ENCODE assay signal across 9 mouse cellular contexts in the genomic region with DNA sequence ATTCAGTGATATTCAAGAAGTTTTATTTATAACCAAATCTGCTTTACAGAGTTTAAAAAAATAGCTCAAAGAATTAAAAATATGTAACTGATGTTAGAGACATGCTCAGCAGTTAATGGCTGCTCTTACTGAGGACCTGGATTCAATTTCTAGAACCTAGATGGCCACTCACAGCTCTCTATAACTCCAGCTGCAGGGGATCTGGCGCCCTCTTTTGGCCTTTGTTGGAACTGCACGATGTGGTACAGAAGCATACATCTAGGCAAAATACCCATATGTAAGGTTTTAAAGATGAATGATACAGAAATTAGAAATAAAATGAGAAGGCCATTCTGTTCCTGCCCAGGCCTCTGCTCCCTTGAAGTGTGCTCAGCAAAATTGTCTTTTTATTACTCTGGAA.
DNase-seq lines count a peak whose midpoint lies in the region; ATAC-seq lines count a peak whose summit lies in the region.
"Had no signal": no experiment of that assay in that cellular context is flagged by ENCODE, and none has a peak within 500 bp of the region (broad histone marks: within the 10 kb centered on the region; RNA-seq: fewer than 3 reads in every experiment).

No protein-coding gene starts in this region.

- no peak overlapping the region for H3K27ac ChIP-seq in hindbrain, embryonic 10.5 days
- H3K27ac ChIP-seq in hindbrain, embryonic 13.5 days = no peak overlapping the region

- DNase-seq in hindbrain, embryonic 10.5 days (ENCODE audit: low spot score) = peak; percentile 55
- DNase-seq in CD4-positive helper T cell, adult 2 months (ENCODE audit: low read depth, low spot score) = peak; percentile 10
- DNase-seq in adipocyte (ENCODE audit: low spot score) = peak; percentile 62
- peak; percentile 9 for DNase-seq in fibroblast of lung, adult 2 months (ENCODE audit: low read depth)
- DNase-seq in left cerebral cortex, postnatal 10 days (ENCODE audit: extremely low spot score in 1 of 2, low spot score in 2 of 2) = peak; percentile 13 to 43
- DNase-seq in natural killer cell, adult 2 months (ENCODE audit: low spot score in 2 of 2) = peak; percentile 35 to 63

- no peaks in the 10 kb centered on the region for H3K36me3 ChIP-seq in hindbrain, embryonic 10.5 days
- no peaks in the 10 kb centered on the region for H3K36me3 ChIP-seq in hindbrain, embryonic 13.5 days

- no peak for ATAC-seq in hindbrain, embryonic 13.5 days (ENCODE audit: low FRiP score)
- no peak for ATAC-seq in erythroid progenitor cell, adult 5-6 weeks (replicated peaks; ENCODE audit: low FRiP score, poor library complexity, severe bottlenecking)

- H3K4me2 ChIP-seq in hindbrain, embryonic 13.5 days = no peak overlapping the region

- 2% methylated on average over 2 of the region's 2 CpGs for WGBS in hindbrain, embryonic 10.5 days
- WGBS in hindbrain, embryonic 13.5 days = 1% methylated on average over 2 of the region's 2 CpGs

- H3K4me1 ChIP-seq in hindbrain, embryonic 10.5 days (replicated peaks) = no peaks in the 10 kb centered on the region
- H3K4me1 ChIP-seq in hindbrain, embryonic 13.5 days (replicated peaks) = no peaks in the 10 kb centered on the region

- no peak overlapping the region for H3K4me3 ChIP-seq in hindbrain, embryonic 10.5 days
- no peak overlapping the region for H3K4me3 ChIP-seq in hindbrain, embryonic 13.5 days
- H3K4me3 ChIP-seq: myocyte had no signal

- no peaks in the 10 kb centered on the region for H3K27me3 ChIP-seq in hindbrain, embryonic 10.5 days (ENCODE audit: insufficient read depth, poor library complexity, severe bottlenecking)
- H3K27me3 ChIP-seq in hindbrain, embryonic 13.5 days = no peaks in the 10 kb centered on the region

- no peak overlapping the region for H3K9ac ChIP-seq in hindbrain, embryonic 13.5 days

- intact Hi-C loops in left cerebral cortex, postnatal 10 days (cut with DNase I) = no loop called here

- H3K9me3 ChIP-seq in hindbrain, embryonic 10.5 days = no peaks in the 10 kb centered on the region; the same call in 1 of the 2 replicates
- no peaks in the 10 kb centered on the region for H3K9me3 ChIP-seq in hindbrain, embryonic 13.5 days

Comparison
In these comparisons a context has a peak if more than half of its experiments do, and no peak if none do; other contexts are left out.
1. DNase-seq: peak in every context shown above with its lines; median percentile 62 in adipocyte; 55 in hindbrain, embryonic 10.5 days; 49 in natural killer cell, adult 2 months; 28 in left cerebral cortex, postnatal 10 days; 10 in CD4-positive helper T cell, adult 2 months; 9 in fibroblast of lung, adult 2 months.